Mouse (Mus musculus) colon, adult 2 months (tissue): ENCODE results near the gene Gm12569. TPM values are rescaled to one million over a fixed set of nuclear protein-coding genes. Genes with fewer than 3 reads are reported as not detected.

ENCODE experiments used
- polyA plus RNA-seq: library from polyadenylated mRNA; depleted of rRNA; stranded (reverse); fragments of >200 nt; gene quantifications from 2 replicates; pipeline ENCODE4 v1.2.3, GENCODE M21; 2012; rRNA removed

Gene Gm12569
- polyA plus RNA-seq, result not detected in 2 replicates

DNA sequence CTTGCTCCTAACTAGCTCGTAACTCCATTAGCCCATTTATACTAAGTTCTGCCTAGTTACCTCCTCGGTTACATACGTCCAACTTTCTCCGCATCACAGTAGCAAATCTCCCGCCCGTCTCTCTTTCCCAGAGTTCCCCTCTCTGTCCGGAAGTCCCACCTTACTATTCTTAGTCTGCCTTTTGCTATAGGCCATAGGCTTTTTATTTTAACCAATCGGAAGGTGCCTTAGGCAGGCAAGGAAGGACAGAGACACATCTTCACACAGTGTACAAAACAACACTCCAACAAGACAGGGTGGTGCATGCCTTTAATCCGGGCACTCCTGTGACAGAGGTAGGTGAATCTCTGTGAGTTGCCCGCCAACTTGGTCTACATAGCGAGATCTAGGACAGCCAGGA, at the start of gene Gm12569:
Gene Gm12569 (plus strand): TSS at position 166 of the 400 bp plus-strand sequence.

DNA sequence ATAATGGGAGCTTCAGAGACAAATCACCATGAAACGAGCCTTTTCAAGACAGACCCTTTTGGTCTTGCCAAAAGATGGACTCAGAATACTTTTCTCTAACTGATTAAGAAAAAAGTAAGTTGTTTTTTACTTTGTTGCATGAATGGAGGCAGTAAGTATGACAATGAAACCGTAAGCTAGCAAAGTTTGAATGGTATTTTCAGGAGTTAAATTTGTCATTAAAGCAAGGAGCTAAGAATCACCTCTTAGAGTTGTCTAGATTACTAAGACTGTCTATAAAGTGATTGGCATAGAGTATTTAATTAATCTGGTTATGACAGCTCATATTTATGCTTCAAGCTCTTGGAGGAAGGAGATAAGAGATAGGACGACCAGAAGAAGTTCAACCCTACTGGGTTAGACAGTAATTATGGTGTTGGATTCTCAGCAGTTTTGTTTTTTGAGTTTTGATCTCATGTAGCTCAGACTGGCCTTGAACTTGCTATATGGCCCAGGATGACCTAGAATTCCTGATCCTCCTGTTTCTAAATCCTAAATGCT, 41.5 kb downstream of the Gm12569 start, which contains the start of gene Clk4:
Gene Clk4 (plus strand): TSS at position 51 of the 540 bp plus-strand sequence.

DNA sequence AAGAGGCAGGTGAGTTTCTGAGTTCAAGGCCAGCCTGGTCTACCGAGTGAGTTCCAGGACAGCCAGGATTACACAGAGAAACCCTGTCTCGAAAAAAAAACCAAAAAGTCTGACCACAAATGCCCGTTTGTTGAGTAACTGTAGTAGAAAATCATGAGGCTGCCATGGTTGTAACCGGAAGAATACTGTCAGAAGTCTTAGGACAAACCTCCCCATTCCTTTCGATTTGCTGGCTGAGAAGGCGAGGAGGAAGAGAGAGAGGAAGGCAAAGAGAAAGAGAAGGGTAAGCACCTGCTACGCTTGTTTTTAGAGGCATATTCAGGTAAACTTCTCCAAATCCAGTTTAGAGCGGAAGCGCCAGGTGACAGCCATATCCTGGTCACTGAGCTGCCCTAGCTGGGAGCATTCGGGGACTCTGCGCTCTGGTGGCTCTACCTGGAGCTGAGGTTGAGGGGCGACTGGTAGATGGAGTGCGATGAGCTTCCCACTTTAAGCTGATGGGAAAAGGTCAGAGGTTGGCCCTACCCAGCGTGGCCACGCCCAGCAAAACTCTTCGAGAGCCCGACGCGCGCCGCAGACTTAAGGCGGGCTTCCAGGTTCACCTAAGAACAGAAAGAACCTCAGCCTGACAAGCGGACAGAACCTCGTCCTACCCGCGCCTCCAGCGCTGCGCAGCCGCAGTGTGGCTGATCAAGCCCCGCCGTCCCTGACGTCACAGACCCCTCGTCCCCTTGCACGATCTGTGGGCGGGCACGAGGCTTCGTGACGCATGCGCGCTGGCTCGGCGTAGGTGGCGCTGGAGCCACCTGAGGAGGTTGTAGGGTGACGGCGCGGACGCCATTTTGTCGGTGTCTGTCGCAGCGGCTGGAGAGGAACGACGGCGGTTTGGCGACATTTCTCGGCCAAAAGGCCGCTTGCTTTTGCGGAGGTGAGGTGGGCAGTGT, 42.3 kb downstream of the Gm12569 start, which contains the start of gene BC049762:
Gene BC049762 (minus strand): TSS at position 705 of the 944 bp plus-strand sequence.

Other genes with a start within 250 kb of the Gm12569 start
- gene Olfr1377, start 238.5 kb upstream of the Gm12569 start, polyA plus RNA-seq, result not detected in 2 replicates
- not detected in 2 replicates for gene Olfr51, start 216.9 kb upstream of the Gm12569 start, polyA plus RNA-seq
- gene Olfr54, start 206.2 kb upstream of the Gm12569 start, polyA plus RNA-seq, result not detected in 2 replicates
- gene Olfr1375, start 172.4 kb upstream of the Gm12569 start, polyA plus RNA-seq, result not detected in 2 replicates
- gene Zfp354a, start 161.2 kb upstream of the Gm12569 start, polyA plus RNA-seq, result 1.2 and 1.7 TPM in 2 replicates
- gene Clk4, start 41.3 kb downstream of the Gm12569 start, polyA plus RNA-seq, result 9.6 and 13.1 TPM in 2 replicates
- not detected in 2 replicates for gene BC049762, start 42.6 kb downstream of the Gm12569 start, polyA plus RNA-seq
- 2.7 and 3.6 TPM in 2 replicates for gene Col23a1, start 69.4 kb downstream of the Gm12569 start, polyA plus RNA-seq